Mouse (Mus musculus) MEL-GATA-1-ER (cell line): Measurements from ENCODE around the gene Sirt6.
"Not testable (repeated sequence)": the region's sequence is repeated elsewhere in the genome, so short reads cannot be mapped to it uniquely, and the experiment has no call there.

Source experiments
- DNase-seq: peaks from one replicate; pipeline ENCODE4 v3.0.0-alpha.2; 2012; ENCODE audit warnings: low read depth; ENCODE audit errors: extremely low read depth

Gene Sirt6

DNA sequence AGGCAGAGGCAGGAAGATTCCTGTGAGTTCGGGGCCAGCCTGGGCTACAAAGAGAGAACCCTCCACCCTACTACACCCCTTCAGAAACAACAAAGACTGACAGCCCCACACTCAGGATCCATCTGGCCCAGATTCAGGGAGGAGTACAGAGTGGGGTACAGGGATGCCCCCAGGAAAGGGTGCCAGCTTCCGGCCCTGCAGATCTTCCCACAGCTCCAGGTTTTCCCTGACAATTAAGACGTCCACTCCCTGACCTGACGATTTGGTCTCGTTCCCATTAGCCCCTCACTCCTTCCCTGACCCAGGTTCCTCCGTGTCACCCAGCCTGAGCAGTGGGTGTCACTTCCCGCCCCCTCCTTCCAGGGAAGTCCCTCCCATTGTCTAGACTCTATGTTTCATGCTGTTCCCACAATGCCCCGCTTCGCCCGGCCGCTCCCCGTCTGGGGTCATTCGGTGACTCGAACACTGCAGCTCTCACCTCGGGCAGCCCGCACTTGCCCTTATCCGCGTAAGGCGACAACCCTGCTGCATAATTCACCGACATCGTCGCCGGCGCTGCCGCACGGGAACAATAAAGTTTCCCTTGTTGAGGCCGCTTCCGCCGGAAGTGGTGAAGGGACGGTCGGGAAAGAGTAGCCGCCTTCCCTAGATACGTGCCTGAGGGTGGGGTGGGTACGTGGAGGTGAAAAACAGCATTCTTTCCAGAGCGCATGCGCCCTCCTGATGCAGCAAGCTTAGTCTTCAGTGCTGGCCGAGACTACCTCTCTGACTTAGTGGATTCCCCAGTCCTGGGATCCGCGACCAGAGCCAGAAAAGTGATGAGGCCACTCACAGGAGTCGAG lies at the start of gene Sirt6:
Gene Sirt6, minus strand, starts transcription at position 804 of the 842 bp plus-strand sequence.
- peak; percentile 92 for DNase-seq

DNA sequence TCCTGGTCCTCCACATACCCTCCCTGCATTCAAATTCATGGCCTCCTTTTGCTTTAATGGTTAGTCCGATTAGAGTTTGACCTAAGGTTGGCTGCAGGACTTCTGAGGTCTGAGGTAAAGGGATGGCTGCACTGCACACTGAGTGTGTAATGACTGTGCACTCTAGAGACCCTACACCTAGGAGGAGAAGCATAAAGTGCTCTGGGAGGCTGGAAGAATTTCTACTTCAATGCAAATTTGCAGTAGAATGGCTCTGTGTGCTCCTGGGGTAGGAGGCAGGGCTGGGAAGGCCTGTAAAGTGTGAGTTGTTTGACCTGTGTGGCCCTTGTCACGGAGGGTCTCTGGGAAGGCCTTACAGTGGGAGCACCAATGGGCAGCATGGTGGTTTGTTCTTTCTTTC lies 28.6 kb upstream of the Sirt6 start:
- no peak for DNase-seq

DNA sequence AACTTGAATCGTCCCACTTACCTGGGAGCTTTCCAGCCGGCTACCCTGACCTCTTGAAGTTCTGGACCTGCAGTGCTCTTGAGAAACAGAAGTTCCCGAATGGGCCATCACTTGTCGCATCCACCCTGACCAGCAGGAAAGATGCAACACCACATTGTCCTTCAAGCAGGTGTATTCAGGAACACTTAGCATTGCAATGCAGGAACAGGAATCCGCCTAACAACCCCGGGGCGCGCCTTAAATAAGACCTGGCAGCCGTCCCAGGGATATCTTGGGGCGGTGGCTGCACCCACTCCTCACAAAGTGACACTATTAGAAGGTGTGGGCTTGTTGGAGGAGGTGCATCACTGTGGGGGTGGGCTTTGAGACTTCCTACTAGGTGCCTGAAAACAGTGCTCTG lies 27.6 kb upstream of the Sirt6 start:
- no peak for DNase-seq

DNA sequence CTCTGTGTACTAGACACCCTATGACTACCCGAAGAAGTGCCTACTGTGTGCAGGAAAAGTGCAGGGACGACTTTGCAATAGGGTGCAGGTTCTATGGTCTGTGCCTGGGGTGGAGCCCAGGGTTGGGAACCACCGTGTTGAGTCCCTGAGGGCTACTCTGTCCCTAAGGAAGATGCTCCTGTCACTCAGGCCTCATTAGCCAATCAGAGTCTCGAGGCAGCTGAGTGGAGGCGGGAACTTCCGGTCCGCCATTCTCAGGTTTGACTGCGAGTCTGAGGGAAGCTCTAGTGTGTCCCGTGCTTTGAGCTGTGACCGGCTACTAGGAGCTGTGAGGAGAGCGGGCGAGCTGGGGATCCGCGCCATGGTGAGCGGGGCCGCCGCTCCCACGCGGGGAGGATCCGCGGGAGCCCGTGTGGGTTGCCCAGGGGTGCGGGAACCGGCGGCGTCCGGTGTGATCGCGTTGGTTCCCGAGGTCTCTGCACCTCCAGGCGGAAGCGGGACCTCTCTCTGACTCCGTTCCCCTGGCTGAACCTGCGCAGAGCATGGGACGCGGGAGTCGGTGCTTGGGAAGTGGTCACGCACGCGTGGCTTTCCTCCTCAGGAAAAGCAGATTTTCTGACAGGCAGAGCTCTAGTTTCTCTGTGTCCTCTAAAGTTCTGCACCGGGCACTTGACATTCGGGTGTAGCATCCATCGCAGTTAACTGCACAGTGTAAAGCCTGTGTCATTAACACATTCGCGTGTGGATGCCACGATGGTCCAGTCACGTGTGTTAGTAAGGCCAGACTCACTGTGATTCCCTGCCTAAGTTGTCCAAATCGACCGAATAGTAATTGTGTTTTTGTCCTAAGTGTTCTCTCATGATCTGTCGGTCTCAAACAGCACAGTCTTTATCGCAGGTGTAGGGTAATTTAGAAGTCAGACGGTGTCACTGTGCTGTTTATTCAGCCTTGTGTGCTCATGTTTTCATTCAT lies 21.5 kb upstream of the Sirt6 start, which contains the start of gene Gm10778:
Gene Gm10778, plus strand, starts transcription at position 257 of the 973 bp plus-strand sequence.
- peak; percentile 81 for DNase-seq

DNA sequence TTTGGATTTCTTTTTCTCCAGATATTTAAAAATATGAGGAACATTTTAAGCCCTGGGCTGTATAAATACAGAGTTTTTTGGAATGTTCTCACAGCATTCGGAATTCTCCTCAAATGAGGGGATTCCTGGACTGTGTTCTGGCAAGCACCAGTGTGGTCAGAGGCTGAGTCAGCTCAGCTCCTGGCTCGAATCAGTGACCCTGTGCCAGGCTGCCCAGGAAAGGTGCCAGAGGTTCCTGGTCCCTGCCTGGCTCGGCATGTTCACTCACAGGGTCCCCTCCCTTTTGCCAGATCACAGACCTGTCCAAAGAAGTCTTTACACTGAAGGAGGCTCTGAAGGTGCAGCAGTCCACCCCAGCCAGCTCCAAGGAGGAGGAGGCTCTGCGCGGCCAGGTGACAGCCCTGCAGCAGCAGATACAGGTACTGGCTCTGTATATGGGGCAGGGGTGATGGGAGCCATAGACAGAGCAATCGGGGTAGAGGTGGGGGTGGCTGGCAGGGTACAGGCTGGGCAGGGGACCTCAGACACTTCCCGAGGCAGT lies 18.5 kb upstream of the Sirt6 start:
- DNase-seq: no peak

DNA sequence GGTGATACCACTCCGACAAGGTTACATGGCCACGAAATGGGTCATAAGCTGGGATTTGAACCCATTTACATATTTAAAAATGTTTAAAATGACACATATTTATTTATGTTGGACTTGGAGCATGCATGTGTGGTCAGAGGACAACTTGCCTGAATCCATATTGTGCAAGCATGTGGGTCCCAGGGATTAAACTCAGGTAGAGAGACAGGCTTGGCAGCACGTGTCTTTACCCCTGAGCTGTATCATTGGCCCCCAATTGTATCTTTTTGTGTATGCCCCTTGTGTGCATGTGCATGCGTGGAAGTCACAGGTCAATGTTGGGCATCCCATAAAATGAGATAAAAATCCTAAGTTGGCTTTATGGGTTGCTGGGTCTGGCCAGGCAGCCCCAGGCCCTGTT lies 17.8 kb upstream of the Sirt6 start:
- no peak for DNase-seq

DNA sequence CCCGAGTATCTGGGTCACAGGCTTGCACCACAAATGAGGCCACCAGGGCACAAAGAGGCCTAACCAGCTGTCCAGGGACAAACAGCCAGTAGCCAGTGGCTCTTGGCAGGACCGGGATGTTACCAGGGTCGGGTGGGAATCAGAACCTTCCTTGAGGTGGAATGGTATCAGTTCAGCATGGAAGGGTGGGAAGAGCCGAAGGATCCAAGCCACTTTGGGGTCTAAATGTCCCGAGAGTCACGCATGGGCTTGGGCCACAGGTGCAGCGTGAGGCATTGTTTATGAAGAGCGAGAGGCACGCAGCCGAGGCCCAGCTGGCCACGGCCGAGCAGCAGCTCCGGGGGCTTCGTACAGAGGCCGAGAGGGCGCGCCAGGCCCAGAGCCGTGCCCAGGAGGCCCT lies 17.1 kb upstream of the Sirt6 start:
- no peak for DNase-seq

DNA sequence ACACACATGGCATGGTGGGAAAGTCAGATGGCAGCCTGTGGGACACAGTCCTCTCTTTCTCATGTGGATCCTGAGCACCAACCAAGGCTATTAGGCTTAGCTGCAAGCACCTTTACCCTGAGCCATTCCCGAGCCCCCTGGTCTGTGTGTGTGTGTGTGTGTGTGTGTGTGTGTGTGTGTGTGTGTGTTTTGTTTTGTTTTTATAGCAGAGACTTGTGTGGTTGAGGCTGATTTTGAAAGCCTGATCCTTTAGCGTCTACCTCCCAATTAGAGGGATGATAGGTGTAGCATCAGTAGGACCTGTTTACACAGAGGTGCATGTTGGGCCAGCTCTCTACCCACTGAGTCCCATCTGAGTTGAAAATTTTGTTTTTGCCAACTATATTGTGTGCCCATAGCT lies 16.6 kb upstream of the Sirt6 start:
- DNase-seq: no peak

DNA sequence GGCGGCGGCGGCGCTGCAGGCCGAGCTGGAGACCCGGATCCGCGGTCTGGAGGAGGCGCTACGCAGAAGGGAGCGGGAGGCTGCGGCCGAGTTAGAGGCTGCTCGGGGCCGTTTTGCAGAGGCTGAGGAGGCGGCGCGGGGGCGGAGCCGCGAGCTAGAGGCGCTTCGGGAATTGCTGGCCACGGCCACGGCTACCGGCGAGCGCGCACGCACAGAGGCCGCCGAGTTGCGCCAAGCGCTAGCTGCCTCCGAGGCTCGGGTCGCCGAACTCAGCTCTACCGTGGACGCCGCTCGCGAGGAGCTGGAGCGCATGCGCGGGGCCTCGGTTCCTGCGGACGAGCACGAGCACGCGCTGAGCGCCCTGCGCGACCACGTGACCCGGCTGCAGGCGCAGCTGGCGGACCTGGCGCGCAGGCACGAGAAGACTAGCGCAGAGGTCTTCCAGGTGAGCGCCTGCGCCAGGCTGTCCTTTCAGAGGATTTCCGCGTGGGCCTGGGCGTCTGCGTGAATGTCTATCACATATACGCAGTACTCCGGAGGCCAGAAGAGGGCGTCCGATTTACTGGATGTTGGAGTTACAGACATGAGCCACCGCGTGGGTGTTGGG lies 16.0 kb upstream of the Sirt6 start:
- peak; percentile 84 for DNase-seq

DNA sequence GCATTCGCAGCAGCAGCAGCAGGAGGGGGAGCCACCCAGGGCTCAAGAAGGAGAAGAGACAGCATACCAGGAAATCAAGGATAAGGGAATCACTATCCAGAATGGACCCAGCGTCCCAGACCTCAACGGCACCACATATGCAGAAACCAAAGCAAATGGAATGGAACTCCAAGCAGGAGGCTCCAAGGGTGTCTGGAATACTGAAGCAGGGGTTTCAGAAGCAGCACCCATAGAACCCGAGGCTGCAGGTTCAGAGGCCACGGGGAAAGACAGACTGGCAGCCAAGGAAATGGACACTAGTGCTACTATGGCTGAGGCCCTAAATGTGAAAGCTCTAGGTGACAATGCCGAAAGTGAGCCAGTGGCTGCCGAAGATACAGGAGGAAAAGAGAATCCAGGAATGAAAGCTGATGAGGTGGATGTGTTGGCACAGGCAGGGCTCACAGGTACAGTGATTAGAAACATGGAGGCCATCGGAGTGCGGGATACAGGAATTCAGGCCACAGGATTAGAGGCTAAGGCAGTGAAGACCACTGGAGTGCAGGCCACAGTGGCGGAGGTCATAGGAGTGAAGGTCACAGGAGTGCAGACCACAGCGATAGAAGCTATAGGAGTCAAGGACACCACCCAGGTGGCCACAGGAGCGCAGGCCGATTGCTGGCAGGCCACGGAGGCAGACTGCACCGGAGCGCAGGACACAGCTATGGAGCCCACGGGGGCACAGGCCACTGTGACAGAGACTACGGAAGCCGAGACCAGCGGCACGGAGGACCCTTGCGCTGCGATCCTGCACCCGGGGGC lies 15.3 kb upstream of the Sirt6 start:
- DNase-seq: no peak

DNA sequence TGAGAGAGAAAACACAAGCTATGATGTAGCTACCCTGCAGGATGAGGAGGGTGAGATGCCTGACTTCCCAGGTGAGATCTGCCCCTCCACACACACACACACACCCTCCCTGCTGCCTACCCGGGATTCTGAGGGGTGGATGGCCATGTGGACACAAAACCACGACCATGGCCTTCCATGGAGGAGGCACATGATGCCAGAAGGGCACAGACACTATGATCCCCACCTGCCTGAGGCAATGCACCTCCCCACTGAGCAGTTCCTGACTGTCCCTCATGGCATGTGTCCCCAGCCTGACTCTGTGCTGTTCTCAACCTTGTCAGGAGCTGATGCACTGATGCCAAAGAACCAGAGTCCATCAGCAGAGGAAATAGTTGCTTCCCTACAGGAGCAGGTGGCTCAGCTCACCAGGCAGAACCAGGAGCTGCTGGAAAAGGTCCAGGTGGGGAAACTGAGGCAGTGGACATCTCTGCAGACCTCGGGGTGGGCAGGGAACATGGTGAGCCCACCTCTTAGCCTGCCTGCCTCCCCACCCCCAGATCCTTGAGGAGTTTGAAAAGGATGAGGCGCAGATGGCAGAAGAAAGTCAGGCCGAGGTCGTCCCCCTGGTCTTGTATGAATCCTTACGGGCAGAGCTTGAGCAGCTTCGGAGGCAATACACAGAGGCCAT lies 14.5 kb upstream of the Sirt6 start:
- DNase-seq: no peak

DNA sequence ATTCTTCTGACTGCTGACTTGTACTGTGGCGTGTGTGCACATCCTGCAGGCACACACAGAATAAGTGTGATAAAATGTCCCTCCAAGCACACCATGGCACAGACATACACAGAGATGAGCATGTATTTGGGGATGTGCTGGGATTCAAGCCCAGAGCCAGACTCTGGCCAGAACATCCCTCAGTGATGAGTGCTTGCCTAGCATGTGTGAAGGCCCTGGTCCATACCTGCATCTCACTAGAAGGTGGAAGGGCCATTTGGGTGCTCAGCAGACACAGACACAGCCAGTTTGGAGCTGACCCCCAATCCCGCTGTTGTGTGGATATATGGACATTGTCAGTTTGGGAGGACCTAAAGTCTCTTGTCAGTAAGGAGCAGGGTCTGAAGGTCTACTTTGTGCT lies 14.0 kb upstream of the Sirt6 start:
- DNase-seq: no peak

DNA sequence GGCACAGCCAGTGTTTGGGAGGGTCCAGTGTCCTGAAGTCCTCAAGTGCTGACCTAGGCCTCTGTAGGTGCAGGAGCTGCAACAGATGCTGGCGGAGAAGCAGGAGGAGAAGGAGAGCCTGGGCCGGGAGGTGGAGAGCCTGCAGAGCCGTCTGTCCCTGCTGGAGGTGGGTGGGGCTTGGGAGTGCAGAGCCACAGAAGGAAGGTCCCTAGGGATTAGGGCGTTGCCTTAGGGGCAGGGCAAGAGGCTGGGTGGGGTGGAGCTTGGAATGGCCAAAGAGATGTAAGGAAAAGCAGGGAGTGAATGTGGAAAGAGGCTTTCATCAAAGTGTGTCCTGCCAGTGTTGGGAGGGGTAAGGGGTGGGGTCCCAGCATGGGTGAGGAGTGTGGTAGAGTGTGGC lies 13.2 kb upstream of the Sirt6 start:
- DNase-seq: not testable (repeated sequence)

DNA sequence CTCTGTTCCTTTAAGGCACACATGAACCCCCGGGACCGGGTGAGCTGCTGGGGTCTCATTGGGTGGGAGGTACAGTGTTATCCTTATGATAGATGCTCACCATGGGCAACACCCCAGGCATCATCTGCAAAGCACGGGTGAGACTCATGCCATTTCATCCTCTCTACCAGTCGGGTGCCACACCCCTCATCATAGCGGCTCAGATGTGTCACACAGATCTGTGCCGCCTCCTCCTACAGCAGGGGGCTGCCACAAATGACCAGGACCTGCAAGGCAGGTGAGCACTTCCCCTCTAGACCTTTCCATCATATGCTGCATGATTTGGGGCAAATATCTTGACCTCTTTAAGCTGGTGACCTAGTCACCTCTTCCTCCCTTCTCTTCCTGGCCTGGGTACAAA lies 10.5 kb upstream of the Sirt6 start:
- DNase-seq: no peak

DNA sequence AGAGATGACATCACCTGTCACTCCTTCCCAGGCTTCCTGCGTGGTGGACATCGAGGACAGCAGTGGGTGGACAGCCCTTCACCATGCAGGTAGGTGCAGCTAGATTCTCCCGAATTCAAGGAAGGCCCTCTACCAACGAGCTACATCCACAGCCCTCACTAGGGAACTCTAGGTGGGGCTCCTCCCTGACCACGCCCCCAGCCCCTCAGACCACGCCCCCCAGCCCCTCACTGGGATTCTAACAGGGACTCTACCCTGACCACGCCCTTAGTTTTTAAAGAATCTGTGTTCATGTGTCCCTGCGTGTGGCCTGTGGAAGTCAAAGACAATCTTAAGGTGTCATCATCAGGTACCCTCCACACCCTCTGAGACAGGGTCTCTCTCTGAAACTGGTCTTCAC lies 8.7 kb upstream of the Sirt6 start:
- DNase-seq: no peak

DNA sequence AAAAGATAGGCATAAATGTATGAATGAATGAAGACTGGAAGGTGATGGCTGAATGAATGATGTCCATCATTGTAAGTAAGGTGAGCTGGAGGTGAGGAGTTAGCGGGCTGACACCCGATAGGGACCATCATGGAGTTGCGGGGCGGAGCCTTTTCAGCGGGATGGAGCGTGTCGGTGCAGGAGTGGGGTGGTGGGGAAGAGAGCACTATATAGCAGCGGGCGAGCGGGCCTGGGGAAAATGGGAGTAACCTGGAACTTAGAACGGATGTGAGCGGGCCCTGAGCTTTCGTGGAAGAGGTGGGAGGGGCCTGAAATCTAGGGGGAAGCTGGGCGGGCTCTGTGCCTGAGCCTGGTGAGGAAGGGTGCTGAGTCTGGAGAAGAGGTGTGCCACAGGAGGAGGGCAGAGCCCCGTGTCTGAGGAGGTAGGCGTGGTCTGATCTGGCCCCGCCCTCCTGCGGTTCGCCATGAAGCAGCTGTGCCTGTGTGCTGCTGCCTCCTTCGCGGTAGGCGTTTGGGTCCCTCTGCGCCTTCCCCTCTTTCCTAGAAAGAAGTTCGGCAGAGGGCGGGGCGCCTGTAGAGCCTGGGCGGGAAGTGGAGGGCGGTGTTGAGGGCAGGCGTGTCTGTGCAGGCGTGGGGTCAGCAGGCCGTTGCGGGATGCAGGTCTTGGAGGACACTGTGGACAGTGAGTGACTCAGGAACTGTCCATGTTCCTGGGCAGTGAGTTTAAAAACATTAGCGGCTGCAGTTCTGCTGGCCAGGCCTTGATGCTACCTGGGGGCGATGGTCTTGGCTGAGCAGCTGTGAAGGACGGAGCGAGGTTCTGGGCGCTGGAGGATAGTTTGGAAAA lies 5.9 kb upstream of the Sirt6 start:
- peak; percentile 93 for DNase-seq

DNA sequence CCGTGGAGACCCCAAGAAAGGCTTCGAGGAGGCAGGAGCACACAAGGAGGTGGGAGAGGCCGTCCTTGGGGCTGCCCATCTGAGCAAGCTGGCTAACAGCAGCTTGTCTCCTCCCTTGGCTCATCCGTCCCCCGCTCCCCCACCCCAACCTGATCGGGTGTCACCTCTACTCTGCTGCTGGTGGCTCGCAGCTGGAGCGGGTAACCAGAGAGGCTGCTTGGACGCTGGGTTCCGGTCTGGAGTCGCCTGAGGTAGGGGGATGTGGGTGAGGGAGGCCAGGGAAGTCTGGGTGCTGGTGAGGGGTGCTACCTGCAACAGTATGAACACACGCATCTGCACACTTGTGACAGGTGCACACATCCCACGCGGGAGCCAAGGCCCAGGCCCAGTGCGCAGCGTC lies 793 bp upstream of the Sirt6 start, which contains the start of gene Ankrd24:
Gene Ankrd24, plus strand, starts transcription at position 151 of the 400 bp plus-strand sequence.
- DNase-seq: no peak

DNA sequence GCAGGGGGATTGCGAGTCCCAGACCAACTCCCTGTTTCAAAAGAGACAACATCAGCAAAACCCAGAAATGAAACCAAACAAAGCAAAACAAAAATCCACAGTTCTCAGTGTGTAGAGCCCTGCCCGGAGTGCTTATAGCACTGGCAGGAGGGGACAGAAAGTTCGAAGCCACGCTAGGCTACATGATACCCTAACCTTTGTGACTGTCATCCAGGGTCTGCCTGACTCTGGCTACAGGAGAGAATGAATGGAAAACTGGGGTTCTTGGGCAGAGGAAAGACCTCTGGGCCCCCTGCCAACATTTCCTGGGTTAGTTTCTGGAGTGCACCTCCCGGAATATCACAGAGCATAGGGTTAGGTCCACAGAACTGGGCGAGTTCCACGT lies 231 bp upstream of the Sirt6 start:
- DNase-seq: no peak
